Mouse (Mus musculus) 416B (cell line): ENCODE results near the gene Zbtb8a.

Experiments
- DNase-seq: peaks from one replicate; pipeline ENCODE4 v3.0.0; 2011; ENCODE audit warnings: low read depth

Zbtb8a gene

GRCm38 (mm10) chr4:129335216-129336074 lies 42.5 kb downstream of the Zbtb8a start, which contains the start of the genes Rbbp4 and Zbtb8os:
Gene Rbbp4, minus strand, starts transcription at chr4:129335370.
Gene Zbtb8os, plus strand, starts transcription at chr4:129335695.
- DNase-seq: peak; percentile 99

- DNase-seq: no peak
Observed at GRCm38 (mm10) chr4:129334677-129335215, 43.2 kb downstream of the Zbtb8a start.

- DNase-seq: no peak
Observed at GRCm38 (mm10) chr4:129332846-129333245, 45.1 kb downstream of the Zbtb8a start.

GRCm38 (mm10) chr4:129326191-129326590 lies 51.7 kb downstream of the Zbtb8a start:
- DNase-seq: no peak

DNA sequence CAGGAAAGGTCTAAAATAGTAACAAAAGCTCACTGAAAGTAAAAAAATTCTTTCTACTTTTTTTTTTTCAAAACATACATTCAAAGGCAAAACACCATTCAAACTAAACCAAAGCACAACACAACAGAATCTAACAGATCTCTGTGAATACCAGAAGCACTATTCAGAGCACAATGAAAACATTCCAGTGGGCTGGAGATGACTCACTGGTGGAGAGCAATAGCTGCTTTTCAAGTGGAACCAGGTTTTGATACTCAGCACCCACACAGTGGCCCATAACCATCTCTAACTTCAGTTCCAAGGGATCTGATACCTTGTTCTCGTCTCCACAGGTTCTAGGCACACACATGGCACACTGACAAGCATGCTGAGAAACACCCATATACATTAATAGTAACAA lies 53.2 kb downstream of the Zbtb8a start:
- DNase-seq: no peak

DNA sequence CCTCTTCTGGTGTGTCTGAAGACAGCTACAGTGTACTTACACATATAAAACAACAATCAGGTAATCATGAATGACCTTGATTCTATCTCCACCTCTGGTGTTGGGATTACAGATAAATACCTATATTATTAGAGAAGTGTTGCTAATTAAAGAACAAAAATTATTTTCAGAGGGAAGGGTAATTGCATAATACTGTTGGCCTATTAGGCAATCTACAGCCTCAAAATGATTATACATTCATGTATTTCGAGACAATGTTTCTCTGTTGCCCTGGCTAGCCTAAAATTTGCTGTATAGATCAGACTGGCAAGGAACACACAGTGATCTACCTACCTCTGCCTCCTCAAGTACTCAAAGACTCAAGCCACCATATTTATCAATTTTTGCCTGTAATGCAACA lies 54.4 kb downstream of the Zbtb8a start:
- peak; percentile 39 for DNase-seq

DNA sequence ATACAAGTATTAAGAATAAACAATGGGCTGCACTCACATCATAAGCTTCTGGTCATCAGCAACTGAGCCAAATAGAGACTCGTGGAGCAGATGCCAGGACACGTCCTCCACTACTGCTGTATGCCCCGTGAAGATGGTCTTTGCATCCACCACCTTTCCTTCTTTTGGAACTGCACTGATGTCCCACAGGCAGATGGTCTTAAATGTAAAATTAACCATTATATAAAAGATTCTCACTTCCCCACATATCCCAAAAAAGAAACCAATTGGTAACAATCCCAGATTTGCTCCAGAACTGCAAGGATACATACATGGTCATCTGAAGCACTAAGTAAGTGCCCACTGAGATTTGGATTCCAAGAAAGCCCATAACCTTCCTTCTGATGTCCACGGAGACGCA lies 55.9 kb downstream of the Zbtb8a start:
- DNase-seq: no peak

DNA sequence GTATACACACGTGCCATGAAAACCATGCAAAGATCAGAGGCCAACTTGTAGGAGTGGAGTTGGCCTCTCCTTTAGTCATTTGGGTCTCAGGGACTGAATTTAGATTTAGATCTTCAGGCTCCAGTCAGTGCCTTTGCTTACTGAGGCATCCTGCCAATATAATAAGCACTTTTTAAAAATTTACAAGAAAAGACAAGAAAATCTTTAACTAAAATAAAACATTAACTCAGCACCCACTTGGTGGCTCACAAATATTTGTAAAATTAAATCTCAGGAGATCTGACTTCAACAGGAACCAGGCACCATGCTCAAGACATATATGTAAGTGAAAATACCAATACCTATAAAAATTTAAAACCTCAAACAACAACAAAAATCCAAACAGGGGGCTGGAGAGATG lies 57.0 kb downstream of the Zbtb8a start:
- no peak for DNase-seq

DNA sequence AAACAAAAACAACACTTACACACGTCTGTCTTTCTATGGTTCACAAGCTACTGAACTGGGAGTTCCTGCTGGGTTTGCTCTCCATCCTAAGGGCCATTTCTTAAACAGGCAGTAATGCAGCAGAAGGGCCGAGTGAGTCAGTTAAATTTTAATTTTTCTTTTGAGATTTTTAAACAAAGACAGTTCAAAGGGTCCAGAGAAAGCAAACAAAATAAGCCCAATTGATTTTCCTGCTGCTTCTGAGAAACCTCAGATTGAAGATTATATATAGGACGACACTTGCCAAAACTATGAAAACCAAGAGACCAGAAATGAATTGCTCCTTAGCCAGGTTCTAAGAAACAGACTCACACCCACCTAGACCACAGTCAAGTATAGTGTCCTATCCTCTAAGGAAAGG lies 64.0 kb downstream of the Zbtb8a start:
- no peak for DNase-seq

DNA sequence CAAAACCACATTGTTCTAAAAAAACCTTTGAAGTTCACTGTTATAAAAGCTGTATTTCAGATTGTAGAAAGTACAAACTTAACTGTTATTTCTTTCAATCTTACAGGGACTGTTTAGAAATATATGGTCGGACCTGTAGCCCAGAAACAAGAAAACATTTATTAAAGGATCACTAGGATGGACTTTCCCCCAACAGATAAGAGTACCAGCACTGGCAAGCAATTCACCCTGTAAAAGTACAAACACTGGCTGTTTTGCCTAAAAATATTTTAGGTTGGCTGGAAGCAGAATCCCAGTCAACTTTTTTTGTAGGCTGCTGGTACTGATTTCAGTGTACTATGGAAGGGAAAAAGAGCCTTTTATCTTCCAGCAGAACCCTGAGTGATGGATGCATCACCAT lies 70.0 kb downstream of the Zbtb8a start:
- no peak for DNase-seq

GRCm38 (mm10) chr4:129304306-129304705 lies 73.6 kb downstream of the Zbtb8a start:
- DNase-seq: peak; percentile 17

GRCm38 (mm10) chr4:129303816-129304215 lies 74.1 kb downstream of the Zbtb8a start:
- no peak for DNase-seq
